Mouse (Mus musculus) heart, postnatal 0 days (tissue): ENCODE measurements around the gene Nebl.

Source experiments
- CTCF ChIP-seq: IDR thresholded peaks from 2 replicates; pipeline ENCODE4 v1.5.1; 2016; ENCODE audit warnings: antibody characterized with exemption, control low read depth, low read depth
- EP300 ChIP-seq: IDR thresholded peaks from 2 replicates; pipeline ENCODE4 v1.6.1; 2016; ENCODE audit warnings: antibody characterized with exemption, low read depth

DNA sequence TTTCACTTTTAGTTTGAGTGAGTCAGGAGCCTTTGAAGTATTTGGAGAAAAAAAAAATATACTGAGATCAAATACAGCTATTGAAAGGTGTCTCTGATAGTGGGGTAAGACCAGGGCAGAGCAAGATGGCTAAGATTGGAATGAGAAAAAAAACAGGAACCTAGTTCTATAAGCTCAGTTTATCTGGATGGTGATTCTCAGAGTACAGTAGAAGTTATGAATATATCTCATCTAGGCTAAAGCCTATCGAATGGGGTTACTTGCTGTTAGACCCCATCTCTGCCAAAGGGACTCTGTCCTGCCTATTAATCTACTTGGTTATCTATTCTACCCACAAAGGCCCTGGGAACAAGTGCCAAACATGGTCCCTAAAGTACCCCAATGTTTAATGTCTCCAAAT is 369.1 kb downstream of the Nebl start:
- TF ChIP-seq CTCF (no peak), EP300 (no peak)
